Mouse (Mus musculus): ENCODE measurements around the gene Rps19bp1.

GRCm38 (mm10) chr15:80278121-80278759 lies 14.1 kb upstream of the Rps19bp1 start:
- TF ChIP-seq CTCF (IDR thresholded peaks at IDR 0.05; ENCODE audit: insufficient read depth, low read depth, low read length) (no peak), POLR2A (IDR thresholded peaks at IDR 0.05; ENCODE audit: insufficient read depth, low read depth, low read length) (peak; percentile 52; the same call in 1 of the 2 replicates)
